Mouse (Mus musculus) urinary bladder, postnatal 4 days (tissue): ENCODE data around the gene Aqp6.

Experiments
- DNase-seq, 2 experiments: peaks; one replicate each; pipeline ENCODE4 v3.0.0; 2021 to 2022; ENCODE audit warnings: low spot score in 2 of 2

The Aqp6 gene

GRCm38 (mm10) chr15:99600986-99601822, at the start of gene Aqp6:
Gene Aqp6 (plus strand): TSS chr15:99601400.
- DNase-seq: peak in 1 of 2 experiments; percentile 17

- no peak for DNase-seq
These were observed 47.4 kb upstream of the Aqp6 start for GRCm38 (mm10) chr15:99553767-99554166.

- no peak for DNase-seq
These were observed 42.3 kb upstream of the Aqp6 start for GRCm38 (mm10) chr15:99558947-99559346.

DNA sequence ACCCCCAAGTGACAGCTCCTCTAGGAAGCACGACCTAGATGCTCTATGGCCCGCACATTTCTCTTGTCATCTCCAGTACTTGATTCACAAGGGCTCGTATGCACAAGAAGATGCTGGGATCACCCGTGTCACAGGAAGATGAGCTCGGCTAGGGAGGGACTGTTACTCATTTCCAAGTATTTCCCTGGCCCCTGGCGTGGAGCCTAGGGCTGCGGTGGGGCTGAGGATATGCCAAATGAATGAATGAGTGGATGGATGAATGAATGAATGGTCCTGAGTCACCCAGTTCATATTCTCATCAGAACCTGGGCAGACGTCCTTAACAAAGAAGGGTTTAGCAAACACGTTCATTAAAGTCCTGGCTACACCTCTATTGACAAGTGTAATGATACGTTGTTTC, 41.0 kb upstream of the Aqp6 start:
- DNase-seq: no peak

- DNase-seq: no peak
These were observed 33.8 kb upstream of the Aqp6 start for GRCm38 (mm10) chr15:99567371-99567770.

DNA sequence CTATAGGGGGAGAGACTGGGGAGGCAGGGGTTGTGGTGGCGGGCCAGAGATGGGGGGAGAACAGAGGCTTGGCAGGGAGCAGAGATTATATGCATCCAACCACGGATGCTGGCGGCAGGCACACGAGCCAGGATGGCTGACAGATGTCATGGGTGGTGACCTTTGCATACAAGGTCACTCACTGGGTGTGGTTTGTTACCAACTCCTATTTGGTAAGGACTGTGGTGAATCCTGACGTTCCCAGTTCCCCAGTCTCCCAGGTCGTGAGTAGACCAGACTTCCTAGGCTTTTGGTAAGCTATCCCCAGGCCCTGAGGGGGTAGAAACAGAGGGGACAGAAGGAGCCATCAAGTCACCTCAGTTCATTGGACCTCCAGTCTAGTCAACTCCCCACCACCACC, 32.5 kb upstream of the Aqp6 start:
- no peak for DNase-seq

DNA sequence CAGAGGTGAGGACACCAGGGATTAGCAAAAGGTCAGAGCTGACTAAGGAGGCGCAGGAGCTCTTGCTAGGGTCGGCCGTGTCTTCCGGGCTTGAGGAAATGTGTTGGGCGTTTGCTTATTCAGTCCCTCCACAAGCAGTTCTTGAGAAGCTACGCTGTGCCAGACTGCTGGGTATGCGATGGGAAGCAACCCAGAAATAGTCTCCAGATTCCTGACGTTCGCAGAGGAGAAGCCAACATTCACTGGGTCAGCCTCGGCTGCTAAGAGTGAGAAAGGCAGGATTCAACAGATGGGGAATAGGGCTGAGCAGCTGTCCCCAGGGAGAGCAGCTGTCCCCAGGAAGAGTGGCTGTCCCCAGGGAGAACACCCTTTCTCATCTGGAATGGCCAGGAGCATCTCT, 32.1 kb upstream of the Aqp6 start:
- DNase-seq: no peak

GRCm38 (mm10) chr15:99578802-99579485, 22.3 kb upstream of the Aqp6 start, which contains the start of gene Aqp2:
Gene Aqp2 (plus strand): TSS chr15:99579055.
- DNase-seq: no peak

- no peak for DNase-seq
These were observed 17.5 kb upstream of the Aqp6 start for GRCm38 (mm10) chr15:99583463-99584344.

GRCm38 (mm10) chr15:99584407-99585202, 16.6 kb upstream of the Aqp6 start:
- DNase-seq: no peak

DNA sequence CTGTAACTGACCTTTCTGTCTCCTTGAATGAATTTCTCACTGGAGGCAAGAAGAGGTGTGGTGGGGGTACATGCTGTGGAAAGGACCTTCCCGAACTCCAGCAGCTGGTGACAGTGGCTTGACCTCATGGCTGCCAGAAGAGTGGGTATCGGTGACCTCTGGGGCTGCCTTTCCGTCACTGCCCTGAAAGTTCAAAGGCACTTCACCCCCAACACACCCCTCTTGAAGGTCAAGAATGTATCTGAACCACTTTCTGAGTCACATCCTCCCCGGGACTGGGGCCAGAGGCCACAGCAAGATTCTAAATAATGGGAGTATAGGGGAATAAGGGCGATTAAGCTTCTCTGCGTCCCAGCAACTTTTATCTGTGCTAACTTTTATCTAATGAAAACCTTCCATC, 15.5 kb upstream of the Aqp6 start:
- DNase-seq: no peak

DNA sequence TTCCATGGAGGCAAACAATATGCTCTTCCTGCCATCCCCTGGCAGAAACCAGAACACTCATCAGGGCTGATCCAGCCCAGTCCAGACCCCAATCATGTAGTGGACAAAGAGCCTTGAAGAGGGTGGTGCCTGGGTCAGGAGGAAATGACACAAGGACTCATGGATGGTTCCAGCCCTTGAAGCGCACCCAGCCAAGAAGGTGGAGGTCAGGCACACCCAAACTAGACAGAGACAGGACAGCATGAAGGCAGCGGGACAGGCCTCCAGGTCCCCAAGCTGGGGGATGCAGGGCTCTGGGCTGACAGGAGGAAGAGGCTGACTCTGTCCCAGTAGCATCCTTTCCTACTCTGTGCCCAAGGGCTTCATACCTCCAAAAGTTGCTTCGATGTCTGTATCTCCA, 14.7 kb upstream of the Aqp6 start:
- no peak for DNase-seq

DNA sequence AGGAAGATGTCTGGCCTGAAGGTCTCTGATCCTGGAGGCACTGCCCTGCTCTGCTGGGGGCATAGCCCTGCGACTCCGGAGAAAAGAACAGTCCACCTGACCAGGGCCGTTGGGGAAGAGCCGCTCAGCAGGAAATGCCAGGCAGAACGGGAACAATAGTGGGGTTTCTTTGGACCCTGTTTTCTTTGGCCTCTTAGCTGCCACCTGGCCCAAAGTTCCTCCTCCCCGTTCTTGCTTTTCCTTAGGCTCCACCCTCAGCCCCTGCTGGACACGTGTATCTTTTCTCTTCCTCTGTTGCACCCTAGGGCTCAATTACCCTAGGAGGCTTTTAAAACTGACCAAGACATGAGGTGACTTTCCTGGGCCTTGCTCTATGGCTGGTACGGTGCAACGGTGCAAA, 12.0 kb upstream of the Aqp6 start:
- no peak for DNase-seq

- no peak for DNase-seq
These were observed 11.5 kb upstream of the Aqp6 start for GRCm38 (mm10) chr15:99589704-99590103.

DNA sequence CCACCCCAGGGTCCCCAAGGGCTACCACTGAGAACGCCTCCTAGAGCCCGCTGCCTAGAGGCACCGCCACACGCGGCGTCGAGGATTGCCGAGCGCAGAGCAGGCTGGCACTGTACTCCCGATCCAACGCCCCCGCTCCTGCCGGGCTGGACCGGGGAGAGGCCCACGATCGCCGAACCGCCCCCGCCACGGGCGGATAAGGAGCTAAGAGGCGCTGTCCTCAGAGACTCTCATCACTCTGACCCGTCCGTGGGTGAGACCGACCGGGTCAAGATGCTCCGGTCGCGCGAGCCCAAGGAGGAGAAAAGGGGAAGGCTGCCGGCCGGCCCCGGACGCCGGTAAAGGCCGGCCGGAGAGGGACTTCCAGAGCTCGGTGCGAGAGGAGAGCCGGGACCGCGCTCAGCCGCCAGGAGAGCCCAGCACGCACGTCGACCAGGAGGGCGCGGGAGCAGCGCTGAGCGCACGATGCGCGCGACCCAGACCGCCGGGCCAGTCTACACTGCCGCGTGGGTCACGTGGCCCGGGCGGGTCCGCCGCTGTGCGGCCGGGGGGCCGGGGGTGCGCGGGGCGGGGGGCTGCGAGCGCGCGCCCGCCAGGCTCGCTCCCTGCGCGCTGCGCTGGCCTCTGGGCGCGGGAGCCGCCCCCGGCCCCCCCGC, 10.6 kb upstream of the Aqp6 start, which contains the start of gene Aqp5:
Gene Aqp5 (plus strand): TSS at position 354 of the 656 bp plus-strand sequence.
- DNase-seq: no peak

- no peak for DNase-seq
These were observed 9.0 kb upstream of the Aqp6 start for GRCm38 (mm10) chr15:99592177-99592576.

DNA sequence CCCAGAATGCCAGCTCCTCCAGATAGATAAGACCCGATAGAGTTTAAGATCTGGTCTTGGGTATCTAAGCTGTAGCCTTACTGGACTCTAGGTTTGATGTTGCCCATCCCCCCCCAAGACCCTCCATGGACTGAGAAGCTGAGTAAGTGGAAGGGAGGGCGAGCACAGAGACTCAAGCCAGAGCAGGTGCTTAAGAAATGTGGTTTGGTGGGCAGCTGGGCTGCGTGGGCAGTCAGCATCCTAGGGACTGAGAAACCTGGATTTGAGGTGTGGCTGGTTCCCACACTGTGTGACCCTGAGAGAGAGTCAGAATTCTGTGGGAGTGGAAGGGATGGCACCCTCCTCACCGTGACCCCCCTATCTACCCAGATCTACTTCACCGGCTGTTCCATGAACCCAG, 8.3 kb upstream of the Aqp6 start:
- DNase-seq: no peak

DNA sequence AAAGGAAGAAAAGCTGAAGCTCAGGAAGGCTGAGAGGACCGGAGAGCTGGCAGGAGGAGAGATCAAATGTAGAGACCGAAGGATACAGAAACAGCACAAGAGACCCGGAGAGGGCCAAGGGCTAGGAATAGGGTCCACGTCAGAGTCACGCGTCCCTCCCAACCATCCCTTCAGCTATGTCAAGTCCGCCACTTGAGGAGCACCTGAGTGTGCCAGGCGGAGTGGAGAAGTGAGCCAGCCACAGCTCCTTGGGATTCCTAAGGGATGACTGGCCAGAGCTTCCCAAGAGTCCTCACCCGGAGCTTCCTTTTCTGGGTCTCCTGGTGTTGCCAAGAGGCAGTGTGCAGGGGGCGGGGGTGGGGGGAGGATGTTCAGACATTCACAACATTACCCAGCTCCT, 6.2 kb upstream of the Aqp6 start:
- DNase-seq: no peak

DNA sequence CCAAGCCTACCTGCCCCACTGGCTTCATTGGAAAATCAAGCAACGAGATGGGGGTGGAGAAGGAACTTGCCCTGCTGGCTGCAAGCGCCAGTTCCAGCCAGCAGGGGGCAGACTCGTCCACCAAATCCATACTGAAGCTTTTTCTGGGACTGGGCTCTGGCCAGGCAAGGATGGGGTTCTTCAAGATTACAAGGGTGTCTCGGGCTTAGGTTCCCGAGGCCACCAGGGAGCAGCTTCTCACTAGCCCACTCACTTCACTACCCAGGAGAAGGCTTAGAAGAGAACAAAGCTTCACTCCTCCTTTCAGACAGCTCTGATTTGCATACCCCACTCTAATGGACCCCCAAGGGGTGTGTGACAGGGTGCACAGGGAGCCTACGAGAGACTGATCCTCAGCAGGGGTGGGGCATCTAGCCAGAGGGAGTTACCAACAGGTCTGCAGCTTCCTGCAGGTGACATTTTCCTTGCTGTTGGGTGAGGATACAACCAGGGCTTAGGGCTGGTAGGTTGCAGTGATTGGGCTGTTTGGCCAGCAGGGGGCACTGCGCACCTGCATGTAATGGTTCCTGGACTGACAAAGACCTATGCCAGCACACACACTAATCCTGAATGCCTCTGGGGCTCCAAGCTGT, 5.0 kb upstream of the Aqp6 start:
- DNase-seq: peak; percentile 74 to 82

DNA sequence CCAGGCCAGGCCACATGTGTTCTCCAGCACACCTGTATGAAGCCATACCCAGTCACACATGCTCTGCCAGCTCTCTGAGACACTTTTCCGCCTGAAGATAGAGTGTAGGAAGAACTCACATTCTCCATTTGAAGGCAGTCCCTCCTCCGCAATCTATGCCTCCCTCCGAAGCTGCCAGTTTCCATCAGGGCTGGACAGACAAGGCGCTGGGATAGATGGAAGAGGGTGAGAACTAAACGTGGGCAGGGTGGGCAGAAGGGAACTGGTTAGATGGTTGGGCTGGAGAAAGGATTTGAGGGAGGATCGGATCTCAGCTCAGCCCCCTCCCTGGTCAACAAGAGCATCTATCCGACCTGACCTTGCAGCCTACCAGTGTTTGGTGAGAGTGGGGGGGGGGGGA, 4.4 kb upstream of the Aqp6 start:
- no peak for DNase-seq
